Mouse (Mus musculus): Measurements from ENCODE around the gene Arhgef40. TPM values are rescaled to one million over a fixed set of nuclear protein-coding genes. Genes with fewer than 3 reads are reported as not detected.
A peak's percentile ranks its signal among the peaks of the same experiment; 100 is the strongest.

Gene Arhgef40
- polyA plus RNA-seq, 1 experiment: 29.4 TPM

DNA sequence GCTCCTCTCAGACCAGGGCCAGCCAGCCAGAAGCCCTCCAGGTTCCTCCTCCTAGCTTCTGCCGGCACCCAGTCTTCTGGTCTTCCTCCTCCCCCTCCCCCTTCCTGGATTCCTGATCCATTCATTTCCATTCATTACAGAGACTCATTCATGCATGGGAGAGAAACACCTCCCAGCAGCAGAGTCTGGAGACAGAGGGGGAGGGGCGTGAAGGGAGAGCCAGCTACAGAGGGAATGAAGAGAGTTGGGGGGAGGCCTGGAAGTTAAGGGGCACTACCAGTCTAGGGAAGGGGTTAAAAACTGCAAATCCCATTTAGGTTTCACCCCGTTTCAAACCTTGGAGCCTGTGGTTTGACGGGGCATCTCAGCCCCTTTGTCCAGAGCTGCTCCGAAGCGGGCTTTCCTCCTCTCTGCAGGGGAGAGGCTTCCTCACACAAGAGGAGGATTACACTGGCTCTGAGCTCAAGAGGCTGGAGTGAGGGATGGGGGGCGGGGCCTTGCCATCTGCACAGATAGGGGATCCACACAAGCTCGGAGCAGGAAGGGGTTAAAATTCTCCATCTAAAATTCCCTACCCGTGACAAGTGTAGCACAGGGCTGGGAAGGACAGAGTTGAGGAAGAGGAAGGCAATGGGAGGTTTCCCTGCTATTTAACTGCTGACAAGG lies 26.1 kb downstream of the Arhgef40 start:
- H3K4me1 ChIP-seq (ENCODE audit: control insufficient read depth, insufficient read depth, insufficient read length, low read length): peaks cover 3% of the 10 kb centered on the region; the same call in 1 of the 2 replicates

GRCm38 (mm10) chr14:52011683-52012082 lies 27.2 kb downstream of the Arhgef40 start:
- Histone ChIP-seq H3K4me1 (ENCODE audit: control insufficient read depth, insufficient read depth, insufficient read length, low read length) (peaks cover 12% of the 10 kb centered on the region; the same call in 1 of the 2 replicates), H3K27ac (replicated peaks; ENCODE audit: low read depth, low read length) (no peak overlapping the region), H3K4me3 (ENCODE audit: insufficient read depth, low read depth, low read length) (no peak overlapping the region)

More for the DNA sequence above, 26.1 kb downstream of the Arhgef40 start:
- Histone ChIP-seq H3K4me3 (ENCODE audit: insufficient read depth, low read depth, low read length) (no peak overlapping the region), H3K27ac (replicated peaks; ENCODE audit: low read depth, low read length) (no peak overlapping the region)

DNA sequence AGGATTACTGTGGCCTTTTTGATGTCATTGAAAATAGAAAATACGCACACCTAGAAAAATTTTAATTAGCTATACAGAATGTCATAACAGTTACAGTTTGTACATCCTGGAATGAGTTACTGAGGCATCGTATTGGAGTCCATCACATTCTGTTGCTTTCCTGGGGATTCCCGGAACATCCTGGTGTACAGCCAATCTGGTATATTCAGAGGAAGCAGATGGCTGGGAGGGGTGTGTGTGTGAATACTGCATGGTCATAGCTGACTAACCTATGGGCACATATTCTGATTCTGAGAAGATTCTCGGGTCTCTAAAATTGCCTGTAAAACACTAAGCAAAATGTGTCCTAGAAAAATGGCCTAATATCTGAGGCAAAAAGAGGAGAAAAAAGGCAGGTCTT lies 27.6 kb downstream of the Arhgef40 start:
- Histone ChIP-seq H3K27ac (replicated peaks; ENCODE audit: low read depth, low read length) (no peak overlapping the region), H3K4me3 (ENCODE audit: insufficient read depth, low read depth, low read length) (no peak overlapping the region), H3K4me1 (ENCODE audit: control insufficient read depth, insufficient read depth, insufficient read length, low read length) (peaks cover 14% of the 10 kb centered on the region; the same call in 1 of the 2 replicates)

GRCm38 (mm10) chr14:52012553-52012952 lies 28.0 kb downstream of the Arhgef40 start:
- Histone ChIP-seq H3K27ac (replicated peaks; ENCODE audit: low read depth, low read length) (no peak overlapping the region), H3K4me1 (ENCODE audit: control insufficient read depth, insufficient read depth, insufficient read length, low read length) (peaks cover 14% of the 10 kb centered on the region; the same call in 1 of the 2 replicates), H3K4me3 (ENCODE audit: insufficient read depth, low read depth, low read length) (no peak overlapping the region)

GRCm38 (mm10) chr14:52013021-52013610 lies 28.6 kb downstream of the Arhgef40 start:
- H3K4me3 ChIP-seq (ENCODE audit: insufficient read depth, low read depth, low read length): peak overlapping the region; percentile 41; the same call in 1 of the 2 replicates
- peaks cover 14% of the 10 kb centered on the region; the same call in 1 of the 2 replicates for H3K4me1 ChIP-seq (ENCODE audit: control insufficient read depth, insufficient read depth, insufficient read length, low read length)

GRCm38 (mm10) chr14:52013771-52014219 lies 29.3 kb downstream of the Arhgef40 start:
- peak overlapping the region; percentile 41 for H3K4me3 ChIP-seq (ENCODE audit: insufficient read depth, low read depth, low read length)
- peaks cover 14% of the 10 kb centered on the region; the same call in 1 of the 2 replicates for H3K4me1 ChIP-seq (ENCODE audit: control insufficient read depth, insufficient read depth, insufficient read length, low read length)
- H3K27ac ChIP-seq (replicated peaks; ENCODE audit: low read depth, low read length): peak overlapping the region; percentile 22

More at GRCm38 (mm10) chr14:52013021-52013610, 28.6 kb downstream of the Arhgef40 start:
- no peak overlapping the region; the same call in 1 of the 2 replicates for H3K27ac ChIP-seq (replicated peaks; ENCODE audit: low read depth, low read length)

- Histone ChIP-seq H3K4me1 (ENCODE audit: control insufficient read depth, insufficient read depth, insufficient read length, low read length) (peaks cover 14% of the 10 kb centered on the region; the same call in 1 of the 2 replicates), H3K27ac (replicated peaks; ENCODE audit: low read depth, low read length) (no peak overlapping the region), H3K4me3 (ENCODE audit: insufficient read depth, low read depth, low read length) (no peak overlapping the region)
These were observed 29.8 kb downstream of the Arhgef40 start for GRCm38 (mm10) chr14:52014271-52014760.

- Histone ChIP-seq H3K27ac (replicated peaks; ENCODE audit: low read depth, low read length) (peak overlapping the region; percentile 90), H3K4me3 (ENCODE audit: insufficient read depth, low read depth, low read length) (peak overlapping the region; percentile 70), H3K4me1 (ENCODE audit: control insufficient read depth, insufficient read depth, insufficient read length, low read length) (peaks cover 14% of the 10 kb centered on the region; the same call in 1 of the 2 replicates)
These were observed 30.3 kb downstream of the Arhgef40 start for GRCm38 (mm10) chr14:52014761-52015311.

DNA sequence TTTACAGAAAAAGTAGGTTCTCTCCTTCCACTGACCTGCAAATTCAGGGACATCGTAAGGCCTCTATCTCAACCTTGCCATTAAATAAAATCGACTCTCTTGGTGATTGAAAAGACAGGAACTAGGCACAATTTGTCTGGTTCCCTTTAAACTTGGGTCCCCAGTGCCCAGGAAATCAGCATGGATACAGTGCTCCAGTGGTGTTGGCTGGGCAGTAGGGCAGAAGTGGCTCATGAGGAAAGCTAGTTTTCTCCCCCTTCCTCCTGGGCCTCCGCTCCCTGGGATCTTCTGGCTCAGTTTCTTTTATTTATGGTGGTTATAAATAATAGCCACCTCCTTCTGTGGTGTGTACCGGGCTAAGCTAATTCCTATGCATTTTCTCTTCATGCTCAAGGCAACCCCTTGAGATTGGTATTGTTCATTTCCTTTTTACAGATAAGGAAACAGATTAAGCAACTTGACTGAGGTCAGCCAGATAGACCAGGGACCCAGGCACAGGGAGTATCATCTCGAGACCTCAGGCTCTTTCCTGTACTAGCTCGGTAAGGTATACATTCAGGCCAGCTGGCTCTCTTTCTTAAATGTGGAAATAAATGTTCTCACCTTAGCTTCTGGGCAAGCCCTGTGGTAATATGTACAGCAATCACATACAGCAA lies 31.1 kb downstream of the Arhgef40 start, which contains the start of gene Tmem253:
Gene Tmem253 (plus strand): TSS at position 214 of the 656 bp plus-strand sequence.
- Histone ChIP-seq H3K27ac (replicated peaks; ENCODE audit: low read depth, low read length) (peak within 1 kb of the TSS; percentile 90), H3K4me3 (ENCODE audit: insufficient read depth, low read depth, low read length) (peak within 1 kb of the TSS; percentile 70), H3K4me1 (ENCODE audit: control insufficient read depth, insufficient read depth, insufficient read length, low read length) (peaks cover 14% of the 10 kb centered on the region; the same call in 1 of the 2 replicates)

GRCm38 (mm10) chr14:52016625-52017405 lies 32.3 kb downstream of the Arhgef40 start:
- Histone ChIP-seq H3K4me1 (ENCODE audit: control insufficient read depth, insufficient read depth, insufficient read length, low read length) (peaks cover 14% of the 10 kb centered on the region; the same call in 1 of the 2 replicates), H3K4me3 (ENCODE audit: insufficient read depth, low read depth, low read length) (no peak overlapping the region), H3K27ac (replicated peaks; ENCODE audit: low read depth, low read length) (peak overlapping the region; percentile 90)

DNA sequence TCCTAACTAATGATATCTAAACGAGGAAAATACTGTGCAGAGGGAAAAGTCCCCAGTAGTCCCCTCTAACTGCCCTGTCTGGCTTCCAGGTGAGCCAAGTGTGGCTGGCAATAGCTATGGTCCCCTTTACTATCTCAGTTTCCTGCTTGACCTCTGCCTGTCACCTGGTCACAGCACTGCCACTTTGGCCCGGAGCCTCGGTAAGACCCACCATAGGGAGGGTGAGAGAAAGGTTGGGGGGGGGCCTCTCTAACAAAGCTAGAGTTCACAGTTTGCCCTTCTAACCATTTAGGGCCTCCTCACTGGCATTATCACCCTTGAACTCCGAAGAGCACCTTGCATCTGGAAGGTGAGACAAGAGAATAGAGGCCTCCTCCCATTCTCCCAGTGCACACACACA lies 33.1 kb downstream of the Arhgef40 start:
- no peak overlapping the region for H3K27ac ChIP-seq (replicated peaks; ENCODE audit: low read depth, low read length)
- H3K4me1 ChIP-seq (ENCODE audit: control insufficient read depth, insufficient read depth, insufficient read length, low read length): peaks cover 16% of the 10 kb centered on the region; the same call in 1 of the 2 replicates
- H3K4me3 ChIP-seq (ENCODE audit: insufficient read depth, low read depth, low read length): no peak overlapping the region

- Histone ChIP-seq H3K4me3 (ENCODE audit: insufficient read depth, low read depth, low read length) (no peak overlapping the region; the same call in 1 of the 2 replicates), H3K4me1 (ENCODE audit: control insufficient read depth, insufficient read depth, insufficient read length, low read length) (peaks cover 19% of the 10 kb centered on the region; the same call in 1 of the 2 replicates), H3K27ac (replicated peaks; ENCODE audit: low read depth, low read length) (no peak overlapping the region)
These were observed 33.9 kb downstream of the Arhgef40 start for GRCm38 (mm10) chr14:52018248-52019050.

DNA sequence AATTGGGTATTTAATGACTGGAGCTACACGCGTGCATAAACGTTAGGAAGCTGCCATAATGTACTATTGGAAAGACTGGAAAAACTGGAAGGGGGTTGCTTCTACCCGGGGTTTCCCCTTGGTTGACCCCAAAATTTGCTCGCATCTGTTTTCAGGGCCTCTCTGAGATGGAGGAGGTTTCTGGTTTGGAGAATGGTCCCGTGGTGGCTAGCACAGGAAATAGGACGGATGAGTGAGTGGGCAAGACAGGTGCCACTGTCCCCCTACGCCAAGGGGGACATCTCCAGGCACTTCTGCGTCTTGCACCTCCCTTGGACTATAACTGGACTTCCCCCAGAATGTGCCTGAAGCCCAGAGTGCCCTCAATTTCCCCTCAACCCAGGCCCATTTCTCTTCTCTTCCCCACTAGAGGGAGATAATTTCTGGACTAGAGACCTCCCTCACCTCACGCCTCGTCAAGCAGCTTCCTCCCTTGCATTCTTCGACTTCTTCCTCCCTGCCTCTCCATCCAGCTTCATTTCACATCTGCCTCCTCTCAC lies 34.6 kb downstream of the Arhgef40 start:
- Histone ChIP-seq H3K27ac (replicated peaks; ENCODE audit: low read depth, low read length) (peak overlapping the region; percentile 67), H3K4me3 (ENCODE audit: insufficient read depth, low read depth, low read length) (peak overlapping the region; percentile 57)

More for the DNA sequence above, 34.6 kb downstream of the Arhgef40 start:
- peaks cover 20% of the 10 kb centered on the region; the same call in 1 of the 2 replicates for H3K4me1 ChIP-seq (ENCODE audit: control insufficient read depth, insufficient read depth, insufficient read length, low read length)
